Mouse (Mus musculus) neural tube, embryonic 14.5 days (tissue): ENCODE results near the gene Hadha. TPM values are rescaled to one million over a fixed set of nuclear protein-coding genes. Genes with fewer than 3 reads are reported as not detected.

Experiments used
- ATAC-seq: fragments of 200-750 bp; cut with Nextera tagmentation; 2 replicates; pipeline ENCODE4 v1.8.0; 2017; ENCODE audit warnings: low read depth, mild to moderate bottlenecking, moderate TSS enrichment, moderate library complexity
- H3K27ac ChIP-seq: fragments of 300-500 bp; sonication (generic); 2 replicates; pipeline ENCODE4 v1.5.1; 2014; ENCODE audit warnings: low read depth, mild to moderate bottlenecking, control low read depth, low read length, moderate library complexity, mixed read lengths
- H3K27me3 ChIP-seq: fragments of 300-500 bp; sonication (generic); 2 replicates; pipeline ENCODE4 v1.6.1; 2014; ENCODE audit warnings: low read length; ENCODE audit not compliant: control insufficient read depth, insufficient read depth
- H3K36me3 ChIP-seq: fragments of 300-500 bp; sonication (generic); 2 replicates; pipeline ENCODE4 v1.6.1; 2014; ENCODE audit warnings: low read length, mixed read lengths; ENCODE audit not compliant: control insufficient read depth, insufficient read depth
- H3K4me1 ChIP-seq: fragments of 300-500 bp; sonication (generic); 2 replicates; pipeline ENCODE4 v1.6.1; 2014; ENCODE audit warnings: low read length; ENCODE audit not compliant: control insufficient read depth, insufficient read depth
- H3K4me2 ChIP-seq: fragments of 300-500 bp; sonication (generic); 2 replicates; pipeline ENCODE4 v1.6.1; 2014; ENCODE audit warnings: mild to moderate bottlenecking, low read depth, low read length, control low read depth
- H3K4me3 ChIP-seq: fragments of 300-500 bp; sonication (generic); 2 replicates; pipeline ENCODE4 v1.5.1; 2014; ENCODE audit warnings: low read depth, low read length, control low read depth, mixed read lengths
- H3K9ac ChIP-seq: fragments of 300-500 bp; sonication (generic); replicated peaks from 2 replicates; pipeline ENCODE4 v1.6.1; 2014; ENCODE audit warnings: low read depth, mild to moderate bottlenecking, control low read depth, low read length, mixed read lengths
- H3K9me3 ChIP-seq: fragments of 300-500 bp; sonication (generic); 2 replicates; pipeline ENCODE4 v1.6.1; 2016; ENCODE audit warnings: low read length; ENCODE audit not compliant: control insufficient read depth
- WGBS: fragments of 180-500 bp; shearing (Covaris S2); extraction: QIAGEN DNeasy Blood & Tissue Kit; methylation state at CpG from one replicate; pipeline ENCODE4 v1.1.7; 2014; 5-methylcytosine and 5-hydroxymethylcytosine counted together
- polyA plus RNA-seq: library from polyadenylated mRNA; unstranded; fragments of >200 nt; fragmentation: Nextera tagmentation; extraction: Ambion mirVana; gene quantifications from 2 replicates; pipeline ENCODE4 v1.2.1, GENCODE M21; 2014

Gene Hadha
- polyA plus RNA-seq, 1 experiment from 2014 or later: 55.2 TPM

DNA sequence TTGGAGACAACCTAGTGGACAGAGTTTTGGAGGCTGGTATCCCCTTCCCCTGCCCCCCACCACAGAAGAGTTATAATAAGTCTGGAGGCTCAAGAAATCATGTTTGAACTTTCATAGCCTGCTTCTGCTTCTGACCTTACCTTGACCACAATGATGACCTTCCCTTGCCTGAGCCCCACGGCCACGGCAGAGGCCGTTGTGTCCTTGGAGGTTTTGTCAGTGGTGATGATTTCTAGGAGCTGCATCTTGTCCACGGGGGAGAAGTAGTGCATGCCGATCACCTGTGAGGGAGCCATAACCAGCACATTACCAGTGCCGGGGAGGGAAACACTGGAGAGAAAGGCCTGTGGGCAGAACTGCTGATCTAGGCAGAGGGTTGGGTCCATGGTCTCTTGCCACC lies 32.5 kb downstream of the Hadha start:
- H3K4me2 ChIP-seq: no peak overlapping the region
- no peaks in the 10 kb centered on the region for H3K27me3 ChIP-seq
- no peaks in the 10 kb centered on the region for H3K9me3 ChIP-seq
- H3K9ac ChIP-seq: no peak overlapping the region
- no peak overlapping the region for H3K27ac ChIP-seq
- ATAC-seq: no peak
- peaks cover 67% of the 10 kb centered on the region for H3K36me3 ChIP-seq
- no peak overlapping the region for H3K4me3 ChIP-seq
- 90% methylated on average over 6 of the region's 6 CpGs for WGBS
- H3K4me1 ChIP-seq: no peaks in the 10 kb centered on the region

DNA sequence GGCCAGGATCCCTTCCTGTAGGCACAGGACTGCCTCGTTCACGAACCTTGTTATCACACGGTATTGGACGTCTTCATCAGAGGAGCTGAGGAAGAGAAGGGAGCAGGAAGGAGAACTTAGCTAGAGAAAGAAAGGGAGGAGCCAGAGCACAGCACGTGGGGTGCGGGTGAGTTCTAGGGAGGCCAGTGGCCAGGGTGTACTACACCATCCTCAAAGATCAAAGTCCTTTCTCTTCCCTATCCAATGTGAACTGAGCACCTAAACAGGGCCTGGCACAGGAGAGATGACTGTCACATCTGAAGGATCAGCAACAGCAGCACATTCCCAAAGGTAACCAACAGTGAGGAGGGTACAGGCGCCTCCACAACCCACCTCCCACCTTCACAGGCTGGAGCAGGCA lies 34.9 kb downstream of the Hadha start:
- no peak overlapping the region for H3K9ac ChIP-seq
- peaks cover 63% of the 10 kb centered on the region for H3K36me3 ChIP-seq
- H3K4me3 ChIP-seq: no peak overlapping the region
- no peaks in the 10 kb centered on the region for H3K27me3 ChIP-seq
- ATAC-seq: no peak
- no peaks in the 10 kb centered on the region for H3K9me3 ChIP-seq
- 91% methylated on average over 7 of the region's 7 CpGs for WGBS
- no peaks in the 10 kb centered on the region for H3K4me1 ChIP-seq
- no peak overlapping the region for H3K4me2 ChIP-seq
- H3K27ac ChIP-seq: no peak overlapping the region

DNA sequence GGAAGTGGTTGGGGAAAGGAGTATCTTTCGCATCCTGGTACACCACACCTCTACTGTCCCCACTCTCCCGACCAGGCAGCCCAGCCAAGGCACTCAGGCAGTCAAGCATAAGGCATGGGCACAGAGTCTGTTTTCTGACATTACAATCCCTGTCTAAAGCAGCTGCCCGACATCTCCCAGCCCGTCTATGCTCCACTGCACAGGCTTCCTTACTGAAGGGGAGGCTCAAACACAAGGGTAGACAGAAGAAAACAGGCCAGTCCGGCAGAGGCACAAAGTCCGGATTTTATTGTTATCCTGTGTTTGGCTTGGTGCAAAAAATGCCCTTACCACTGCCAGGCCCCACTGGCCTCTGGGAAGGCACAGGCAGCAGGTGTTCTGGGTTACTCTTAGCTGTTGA lies 35.8 kb downstream of the Hadha start:
- Histone ChIP-seq H3K27me3 (no peaks in the 10 kb centered on the region; the same call in 1 of the 2 replicates), H3K4me3 (no peak overlapping the region), H3K36me3 (peaks cover 58% of the 10 kb centered on the region), H3K27ac (no peak overlapping the region), H3K9me3 (no peaks in the 10 kb centered on the region), H3K9ac (no peak overlapping the region), H3K4me1 (peaks cover under 1% of the 10 kb centered on the region; the same call in 1 of the 2 replicates), H3K4me2 (no peak overlapping the region)
- ATAC-seq: no peak
- 89% methylated on average over 6 of the region's 6 CpGs for WGBS

DNA sequence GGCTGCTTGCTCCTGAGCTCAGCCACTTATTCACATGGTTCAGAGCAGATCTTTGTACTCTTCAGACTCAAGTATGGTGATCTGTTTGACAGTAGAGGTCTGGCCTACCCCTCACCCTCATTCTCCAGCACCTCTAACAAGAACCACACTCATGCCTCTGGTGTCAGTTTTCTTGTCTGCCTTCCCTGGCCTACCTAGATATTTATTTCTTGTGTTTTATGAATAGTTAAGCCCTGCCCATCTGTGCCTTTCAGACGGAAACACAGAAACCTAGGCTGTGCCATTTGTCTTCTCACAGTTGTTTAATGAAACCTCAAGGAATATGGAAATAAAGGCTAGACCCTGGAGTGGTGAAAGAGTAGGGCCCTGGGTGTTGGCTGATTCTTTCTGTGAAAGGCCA lies 36.9 kb downstream of the Hadha start:
- 85% methylated on average over 1 of the region's 1 CpGs for WGBS
- Histone ChIP-seq H3K27ac (no peak overlapping the region), H3K9me3 (no peaks in the 10 kb centered on the region), H3K4me2 (no peak overlapping the region), H3K27me3 (no peaks in the 10 kb centered on the region; the same call in 1 of the 2 replicates), H3K4me3 (no peak overlapping the region), H3K9ac (no peak overlapping the region), H3K36me3 (peaks cover 47% of the 10 kb centered on the region), H3K4me1 (peaks cover 7% of the 10 kb centered on the region; the same call in 1 of the 2 replicates)
- no peak for ATAC-seq

DNA sequence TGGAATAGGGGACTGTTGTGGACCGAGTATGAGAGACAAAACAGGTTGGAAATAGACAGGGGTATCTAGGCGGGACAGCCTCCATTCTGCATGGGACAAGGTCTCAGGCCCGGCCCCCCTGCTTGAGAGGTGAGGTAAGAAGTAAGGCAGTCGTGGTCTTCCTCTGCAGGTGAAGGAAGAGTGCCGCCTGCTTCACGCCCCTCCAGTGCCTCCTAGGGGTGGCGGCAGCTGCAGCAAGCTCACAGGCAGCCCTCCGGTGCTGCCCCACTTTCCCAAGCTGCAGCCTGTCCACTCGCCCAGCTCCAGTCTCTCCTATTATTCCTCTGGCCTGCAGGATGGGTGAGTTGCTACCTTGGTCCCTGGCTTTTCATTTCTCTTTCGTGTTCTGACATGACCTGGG lies 39.2 kb downstream of the Hadha start:
- no peak overlapping the region for H3K9ac ChIP-seq
- WGBS: 27% methylated on average over 10 of the region's 10 CpGs
- H3K9me3 ChIP-seq: no peaks in the 10 kb centered on the region
- H3K4me1 ChIP-seq: peaks cover 15% of the 10 kb centered on the region
- no peak overlapping the region for H3K4me3 ChIP-seq
- no peak for ATAC-seq
- H3K36me3 ChIP-seq: peaks cover 28% of the 10 kb centered on the region
- no peak overlapping the region for H3K27ac ChIP-seq
- no peak overlapping the region for H3K4me2 ChIP-seq
- no peaks in the 10 kb centered on the region; the same call in 1 of the 2 replicates for H3K27me3 ChIP-seq

DNA sequence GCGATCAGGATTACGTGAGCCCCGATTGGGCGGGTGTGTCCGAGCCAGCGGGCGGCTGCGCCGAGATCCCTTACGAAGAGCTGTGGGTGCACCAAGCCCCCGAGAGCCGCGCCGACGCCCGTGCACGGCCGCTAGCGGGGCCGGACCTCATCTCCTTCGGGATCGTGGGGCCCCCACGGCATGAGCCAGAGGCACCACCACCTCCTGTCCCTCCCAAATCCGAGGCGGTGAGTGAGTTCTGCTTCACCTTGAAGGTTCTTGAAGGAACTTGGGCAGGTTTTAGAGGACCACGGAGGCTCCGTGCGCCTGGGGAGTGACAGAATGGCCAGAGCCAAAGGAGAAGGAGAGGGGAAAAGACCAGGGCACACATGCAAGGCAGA lies 40.2 kb downstream of the Hadha start:
- peaks cover 25% of the 10 kb centered on the region for H3K4me1 ChIP-seq
- no peak overlapping the region for H3K27ac ChIP-seq
- H3K27me3 ChIP-seq: no peaks in the 10 kb centered on the region; the same call in 1 of the 2 replicates
- H3K36me3 ChIP-seq: peaks cover 25% of the 10 kb centered on the region
- under 1% methylated on average over 25 of the region's 28 CpGs for WGBS
- H3K9ac ChIP-seq: peak overlapping the region; percentile 52
- peak overlapping the region; percentile 71 for H3K4me2 ChIP-seq
- peak overlapping the region; percentile 45 for H3K4me3 ChIP-seq
- H3K9me3 ChIP-seq: no peaks in the 10 kb centered on the region
- ATAC-seq: no peak; the same call in 1 of the 2 replicates

DNA sequence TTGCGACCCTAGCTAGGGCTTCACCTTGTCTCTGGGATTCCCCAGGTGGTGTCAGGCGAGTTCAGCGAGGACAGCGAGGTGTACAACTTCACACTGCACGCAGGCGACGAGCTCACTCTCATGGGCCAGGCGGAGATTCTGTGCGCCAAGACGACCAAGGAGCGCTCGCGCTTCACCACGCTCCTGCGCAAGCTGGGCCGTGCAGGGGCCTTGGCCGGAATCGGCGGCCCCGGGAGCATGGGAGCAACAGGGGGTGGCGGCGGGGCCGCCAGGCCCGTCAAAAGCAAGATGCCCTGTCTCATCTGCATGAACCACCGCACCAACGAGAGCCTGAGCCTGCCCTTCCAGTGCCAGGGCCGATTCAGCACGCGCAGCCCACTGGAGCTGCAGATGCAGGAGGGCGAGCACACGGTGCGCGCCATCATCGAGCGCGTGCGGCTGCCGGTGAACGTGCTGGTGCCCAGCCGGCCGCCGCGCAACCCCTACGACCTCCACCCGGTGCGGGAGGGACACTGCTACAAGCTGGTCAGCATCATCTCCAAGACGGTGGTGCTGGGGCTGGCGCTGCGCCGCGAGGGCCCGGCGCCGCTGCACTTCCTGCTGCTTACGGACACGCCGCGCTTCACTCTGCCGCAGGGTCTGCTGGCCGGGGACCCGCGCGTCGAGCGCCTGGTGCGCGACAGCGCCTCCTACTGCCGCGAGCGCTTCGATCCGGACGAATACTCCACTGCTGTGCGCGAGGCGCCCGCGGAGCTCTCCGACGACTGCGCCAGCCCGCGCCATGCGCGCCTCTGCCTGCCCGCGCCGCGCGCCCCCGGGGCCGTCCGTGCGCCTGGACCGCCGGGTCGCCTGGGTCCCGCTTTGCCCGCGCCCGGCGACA lies 40.8 kb downstream of the Hadha start:
- peak; percentile 88 for ATAC-seq
- Histone ChIP-seq H3K9me3 (no peaks in the 10 kb centered on the region), H3K36me3 (peaks cover 18% of the 10 kb centered on the region), H3K4me3 (peak overlapping the region; percentile 45), H3K27me3 (no peaks in the 10 kb centered on the region; the same call in 1 of the 2 replicates), H3K9ac (peak overlapping the region; percentile 52), H3K4me2 (peak overlapping the region; percentile 71), H3K4me1 (peaks cover 27% of the 10 kb centered on the region), H3K27ac (0 out of 2 replicates have a peak overlapping the region, but pooled peaks have one; percentile 28)
- 2% methylated on average over 79 of the region's 103 CpGs for WGBS

DNA sequence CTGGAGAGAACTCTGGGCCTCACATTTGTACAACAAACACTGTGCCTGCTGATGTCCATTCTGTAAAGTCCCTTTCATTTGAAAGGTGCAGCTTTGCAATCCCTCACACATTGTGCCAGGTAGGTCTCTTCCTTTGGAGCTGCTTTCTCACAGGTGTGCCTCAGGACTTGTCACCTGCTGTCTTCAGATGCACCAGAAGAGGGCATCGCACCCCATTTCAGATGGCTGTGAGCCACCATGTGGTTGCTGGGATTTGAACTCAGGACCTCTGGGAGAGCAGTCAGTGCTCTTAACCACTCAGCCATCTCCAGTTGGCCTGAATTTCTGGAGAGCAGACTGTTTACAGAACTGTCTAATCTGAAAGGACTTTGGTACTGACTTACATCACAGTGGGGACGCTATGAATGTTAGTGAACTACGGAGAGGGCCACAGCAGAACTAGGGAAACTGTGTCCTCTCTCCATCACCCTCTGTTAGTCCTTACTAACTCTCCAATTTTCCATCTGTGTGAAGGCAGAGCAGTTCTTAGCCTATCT lies 42.4 kb downstream of the Hadha start:
- no peak for ATAC-seq
- H3K4me3 ChIP-seq: no peak overlapping the region
- no peak overlapping the region for H3K4me2 ChIP-seq
- no peak overlapping the region for H3K27ac ChIP-seq
- H3K36me3 ChIP-seq: peaks cover 6% of the 10 kb centered on the region
- H3K4me1 ChIP-seq: peaks cover 29% of the 10 kb centered on the region
- H3K9me3 ChIP-seq: no peaks in the 10 kb centered on the region
- WGBS: 82% methylated on average over 3 of the region's 3 CpGs
- no peak overlapping the region for H3K9ac ChIP-seq
- no peaks in the 10 kb centered on the region; the same call in 1 of the 2 replicates for H3K27me3 ChIP-seq

DNA sequence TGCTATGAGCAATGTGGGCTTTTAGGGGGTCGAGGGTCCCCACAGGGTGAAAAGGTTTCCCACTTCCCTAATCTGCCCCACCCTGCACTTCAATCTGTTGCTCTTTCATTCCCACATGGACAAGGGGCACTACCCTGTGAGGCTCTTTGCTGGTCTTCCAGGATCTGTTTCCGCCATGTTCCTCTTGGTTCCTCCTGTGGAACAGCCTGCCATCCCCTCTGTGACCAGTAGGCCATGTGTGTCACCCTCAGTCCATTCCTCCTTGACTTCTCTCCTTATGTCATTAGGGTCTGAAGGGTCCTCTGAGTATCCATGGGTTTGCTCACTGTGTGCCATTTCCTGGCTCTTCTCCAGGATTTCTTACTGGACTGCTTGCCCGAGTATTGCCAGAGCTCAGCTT lies 43.2 kb downstream of the Hadha start:
- Histone ChIP-seq H3K27me3 (no peaks in the 10 kb centered on the region; the same call in 1 of the 2 replicates), H3K4me2 (no peak overlapping the region), H3K9ac (no peak overlapping the region), H3K4me3 (no peak overlapping the region), H3K9me3 (no peaks in the 10 kb centered on the region), H3K36me3 (no peaks in the 10 kb centered on the region), H3K27ac (no peak overlapping the region), H3K4me1 (peaks cover 38% of the 10 kb centered on the region)
- ATAC-seq: no peak
- 73% methylated on average over 3 of the region's 3 CpGs for WGBS
